Mouse (Mus musculus): Measurements from ENCODE around the gene Daxx. TPM values are rescaled to one million over a fixed set of nuclear protein-coding genes. Genes with fewer than 3 reads are reported as not detected.

Daxx gene
- polyA plus RNA-seq, 1 experiment from 2014 or later = 51.7 TPM

DNA sequence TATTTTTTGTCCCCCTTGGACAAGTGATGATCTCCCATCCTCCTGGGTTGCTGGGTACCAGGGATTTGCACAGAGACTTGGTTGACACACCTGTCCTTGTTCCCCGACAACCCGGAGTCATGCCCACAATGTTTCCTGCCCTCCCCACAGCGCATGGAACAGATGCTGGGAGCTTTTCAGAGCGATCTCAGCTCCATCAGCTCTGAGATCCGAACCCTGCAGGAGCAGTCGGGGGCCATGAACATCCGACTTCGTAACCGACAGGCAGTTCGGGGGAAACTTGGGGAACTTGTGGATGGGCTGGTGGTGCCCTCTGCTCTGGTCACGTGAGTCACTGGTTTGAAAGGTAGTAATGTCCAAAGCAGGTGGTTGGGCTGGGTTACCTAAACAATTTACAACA, 49.2 kb downstream of the Daxx start:
- H3K27ac ChIP-seq (replicated peaks) = no peak overlapping the region
- 95% methylated on average over 11 of the region's 11 CpGs for WGBS
- peaks cover 61% of the 10 kb centered on the region for H3K36me3 ChIP-seq
- no peaks in the 10 kb centered on the region for H3K9me3 ChIP-seq (replicated peaks)
- H3K4me2 ChIP-seq (replicated peaks) = no peak overlapping the region
- no peak overlapping the region for H3K4me3 ChIP-seq (replicated peaks)
- H3K9ac ChIP-seq = no peak overlapping the region
- ATAC-seq (ENCODE audit: insufficient number of reproducible peaks, low FRiP score, low TSS enrichment, low read depth) = no peak
- peaks cover 24% of the 10 kb centered on the region for H3K4me1 ChIP-seq
- H3K27me3 ChIP-seq = no peaks in the 10 kb centered on the region

- Histone ChIP-seq H3K4me2 (replicated peaks) (no peak overlapping the region), H3K9me3 (replicated peaks) (no peaks in the 10 kb centered on the region), H3K9ac (no peak overlapping the region), H3K36me3 (peaks cover 62% of the 10 kb centered on the region), H3K27ac (replicated peaks) (no peak overlapping the region), H3K4me3 (replicated peaks) (no peak overlapping the region), H3K27me3 (no peaks in the 10 kb centered on the region), H3K4me1 (peaks cover 17% of the 10 kb centered on the region)
- no peak for ATAC-seq (ENCODE audit: insufficient number of reproducible peaks, low FRiP score, low TSS enrichment, low read depth)
- WGBS = 92% methylated on average over 13 of the region's 13 CpGs
These were observed 49.9 kb downstream of the Daxx start for GRCm38 (mm10) chr17:33959135-33959534.

GRCm38 (mm10) chr17:33959948-33960347, 50.7 kb downstream of the Daxx start:
- H3K4me1 ChIP-seq = peaks cover 11% of the 10 kb centered on the region
- no peak overlapping the region for H3K27ac ChIP-seq (replicated peaks)
- H3K9ac ChIP-seq = no peak overlapping the region
- no peak overlapping the region for H3K4me2 ChIP-seq (replicated peaks)
- no peak overlapping the region for H3K4me3 ChIP-seq (replicated peaks)
- H3K36me3 ChIP-seq = peaks cover 64% of the 10 kb centered on the region
- H3K27me3 ChIP-seq = no peaks in the 10 kb centered on the region
- H3K9me3 ChIP-seq (replicated peaks) = no peaks in the 10 kb centered on the region
- ATAC-seq (ENCODE audit: insufficient number of reproducible peaks, low FRiP score, low TSS enrichment, low read depth) = no peak
- 94% methylated on average over 15 of the region's 15 CpGs for WGBS

DNA sequence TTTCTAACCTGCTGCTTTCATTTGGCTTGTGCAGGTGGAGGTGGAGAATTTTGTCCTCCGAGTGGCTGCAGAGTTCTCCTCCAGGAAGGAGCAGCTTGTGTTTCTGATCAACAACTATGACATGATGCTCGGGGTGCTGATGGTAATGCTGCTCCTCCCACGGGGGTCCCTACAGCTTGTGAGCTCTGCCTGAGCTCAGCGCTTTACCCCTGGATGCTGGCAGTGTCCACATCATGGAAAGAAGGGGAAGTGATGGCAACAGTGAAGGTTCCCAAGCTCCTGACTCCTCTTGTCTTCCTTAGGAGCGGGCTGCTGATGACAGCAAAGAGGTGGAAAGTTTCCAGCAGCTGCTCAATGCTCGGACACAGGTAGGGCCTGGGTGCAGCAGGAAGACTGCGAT, 53.7 kb downstream of the Daxx start:
- H3K9me3 ChIP-seq (replicated peaks) = no peaks in the 10 kb centered on the region
- H3K9ac ChIP-seq = no peak overlapping the region
- no peaks in the 10 kb centered on the region for H3K4me1 ChIP-seq
- H3K4me2 ChIP-seq (replicated peaks) = no peak overlapping the region
- H3K4me3 ChIP-seq (replicated peaks) = no peak overlapping the region
- 90% methylated on average over 7 of the region's 7 CpGs for whole genome bisulfite sequencing
- H3K27me3 ChIP-seq = no peaks in the 10 kb centered on the region
- no peak for ATAC-seq (ENCODE audit: insufficient number of reproducible peaks, low FRiP score, low TSS enrichment, low read depth)
- H3K36me3 ChIP-seq = peaks cover 79% of the 10 kb centered on the region
- H3K27ac ChIP-seq (replicated peaks) = no peak overlapping the region

Small RNA genes lying within 50 kb of the gene (microRNA-seq; reads per million reads assigned to microRNA genes)
- gene Gm27740 (ENCODE audit: borderline number of aligned reads) = not detected

Other genes with a start within 250 kb of the Daxx start
- 281 and 283 TPM in 2 replicates for gene Hnrnpm, start 222.6 kb upstream of the Daxx start, polyA plus RNA-seq (2015; fragmentation: Nextera tagmentation; extraction: Ambion mirVana)
- 58.6 and 60.6 TPM in 2 replicates for gene March2, start 190.7 kb upstream of the Daxx start, polyA plus RNA-seq (2015; fragmentation: Nextera tagmentation; extraction: Ambion mirVana)
- gene Rab11b, start 148.9 kb upstream of the Daxx start, polyA plus RNA-seq (2015; fragmentation: Nextera tagmentation; extraction: Ambion mirVana) = 269 and 325 TPM in 2 replicates
- gene Angptl4, start 127.6 kb upstream of the Daxx start, polyA plus RNA-seq (2015; fragmentation: Nextera tagmentation; extraction: Ambion mirVana) = 58.8 and 67.2 TPM in 2 replicates
- 45.3 and 45.8 TPM in 2 replicates for gene Kank3, start 98.9 kb upstream of the Daxx start, polyA plus RNA-seq (2015; fragmentation: Nextera tagmentation; extraction: Ambion mirVana)
- gene Rps28, start 84.9 kb upstream of the Daxx start, polyA plus RNA-seq (2015; fragmentation: Nextera tagmentation; extraction: Ambion mirVana) = 998 and 1,000 TPM in 2 replicates
- 432 and 453 TPM in 2 replicates for gene Ndufa7, start 84.8 kb upstream of the Daxx start, polyA plus RNA-seq (2015; fragmentation: Nextera tagmentation; extraction: Ambion mirVana)
- 57.3 and 59.6 TPM in 2 replicates for gene Cd320, start 66.3 kb upstream of the Daxx start, polyA plus RNA-seq (2015; fragmentation: Nextera tagmentation; extraction: Ambion mirVana)
- not detected in 2 replicates for gene Gm7029, start 35.6 kb upstream of the Daxx start, polyA plus RNA-seq (2015; fragmentation: Nextera tagmentation; extraction: Ambion mirVana)
- 6.7 and 6.8 TPM in 2 replicates for gene Kifc1, start 18.8 kb upstream of the Daxx start, polyA plus RNA-seq (2015; fragmentation: Nextera tagmentation; extraction: Ambion mirVana)
- 0.55 and 0.58 TPM in 2 replicates for gene Platr17, start 4.3 kb upstream of the Daxx start, polyA plus RNA-seq (2015; fragmentation: Nextera tagmentation; extraction: Ambion mirVana)
- 40.2 and 49.3 TPM in 2 replicates for gene Tapbp, start 6.5 kb downstream of the Daxx start, polyA plus RNA-seq (2015; fragmentation: Nextera tagmentation; extraction: Ambion mirVana)
- 15.8 and 17.8 TPM in 2 replicates for gene Zbtb22, start 6.5 kb downstream of the Daxx start, polyA plus RNA-seq (2015; fragmentation: Nextera tagmentation; extraction: Ambion mirVana)
- gene Rgl2, start 20.1 kb downstream of the Daxx start, polyA plus RNA-seq (2015; fragmentation: Nextera tagmentation; extraction: Ambion mirVana) = 57.1 and 64.4 TPM in 2 replicates
- gene Pfdn6, start 30.9 kb downstream of the Daxx start, polyA plus RNA-seq (2015; fragmentation: Nextera tagmentation; extraction: Ambion mirVana) = 145 and 163 TPM in 2 replicates
- gene Wdr46, start 31.2 kb downstream of the Daxx start, polyA plus RNA-seq (2015; fragmentation: Nextera tagmentation; extraction: Ambion mirVana) = 36.2 and 36.5 TPM in 2 replicates
- gene B3galt4, start 42.1 kb downstream of the Daxx start, polyA plus RNA-seq (2015; fragmentation: Nextera tagmentation; extraction: Ambion mirVana) = 6.0 and 8.5 TPM in 2 replicates
- gene Vps52, start 46.4 kb downstream of the Daxx start, polyA plus RNA-seq (2015; fragmentation: Nextera tagmentation; extraction: Ambion mirVana) = 48.9 and 57.2 TPM in 2 replicates
- 1,731 and 1,878 TPM in 2 replicates for gene Rps18, start 46.6 kb downstream of the Daxx start, polyA plus RNA-seq (2015; fragmentation: Nextera tagmentation; extraction: Ambion mirVana)
- 29.0 and 31.1 TPM in 2 replicates for gene H2-K1, start 90.9 kb downstream of the Daxx start, polyA plus RNA-seq (2015; fragmentation: Nextera tagmentation; extraction: Ambion mirVana)
- 26.0 and 26.9 TPM in 2 replicates for gene Ring1, start 115.3 kb downstream of the Daxx start, polyA plus RNA-seq (2015; fragmentation: Nextera tagmentation; extraction: Ambion mirVana)
- 54.1 and 57.4 TPM in 2 replicates for gene H2-Ke6, start 118.6 kb downstream of the Daxx start, polyA plus RNA-seq (2015; fragmentation: Nextera tagmentation; extraction: Ambion mirVana)
- gene Slc39a7, start 122.3 kb downstream of the Daxx start, polyA plus RNA-seq (2015; fragmentation: Nextera tagmentation; extraction: Ambion mirVana) = 229 and 234 TPM in 2 replicates
- 53.0 and 54.6 TPM in 2 replicates for gene Rxrb, start 122.4 kb downstream of the Daxx start, polyA plus RNA-seq (2015; fragmentation: Nextera tagmentation; extraction: Ambion mirVana)
- 53.2 and 64.3 TPM in 2 replicates for gene Col11a2, start 130.0 kb downstream of the Daxx start, polyA plus RNA-seq (2015; fragmentation: Nextera tagmentation; extraction: Ambion mirVana)
- 0.54 and 0.89 TPM in 2 replicates for gene H2-Oa, start 182.9 kb downstream of the Daxx start, polyA plus RNA-seq (2015; fragmentation: Nextera tagmentation; extraction: Ambion mirVana)
- gene H2-DMa, start 210.1 kb downstream of the Daxx start, polyA plus RNA-seq (2015; fragmentation: Nextera tagmentation; extraction: Ambion mirVana) = 14.0 and 15.3 TPM in 2 replicates
- gene Brd2, start 213.2 kb downstream of the Daxx start, polyA plus RNA-seq (2015; fragmentation: Nextera tagmentation; extraction: Ambion mirVana) = 118 and 122 TPM in 2 replicates
- gene H2-DMb2, start 233.9 kb downstream of the Daxx start, polyA plus RNA-seq (2015; fragmentation: Nextera tagmentation; extraction: Ambion mirVana) = 0.61 and 0.93 TPM in 2 replicates
- 3.2 and 3.8 TPM in 2 replicates for gene H2-DMb1, start 243.7 kb downstream of the Daxx start, polyA plus RNA-seq (2015; fragmentation: Nextera tagmentation; extraction: Ambion mirVana)